Mouse (Mus musculus) heart, adult 2 months (tissue): ENCODE measurements around the gene Colgalt2.

ENCODE experiments used
- EP300 ChIP-seq: fragments of 200-500 bp; IDR thresholded peaks from 2 replicates; pipeline ENCODE4 v1.6.1; 2011; ENCODE audit warnings: low read depth, low read length, control low read depth; ENCODE audit not compliant: insufficient read depth
- POLR2A ChIP-seq: fragments of 200-500 bp; IDR thresholded peaks from 2 replicates; pipeline ENCODE4 v1.6.1; 2011; ENCODE audit warnings: mild to moderate bottlenecking, low read depth, low read length, control low read depth; ENCODE audit not compliant: insufficient read depth

GRCm38 (mm10) chr1:152524098-152524892 lies 124.7 kb downstream of the Colgalt2 start:
- TF ChIP-seq POLR2A (no peak), EP300 (no peak)
